8 mouse cellular contexts compared by ENCODE assay signal in the genomic region with DNA sequence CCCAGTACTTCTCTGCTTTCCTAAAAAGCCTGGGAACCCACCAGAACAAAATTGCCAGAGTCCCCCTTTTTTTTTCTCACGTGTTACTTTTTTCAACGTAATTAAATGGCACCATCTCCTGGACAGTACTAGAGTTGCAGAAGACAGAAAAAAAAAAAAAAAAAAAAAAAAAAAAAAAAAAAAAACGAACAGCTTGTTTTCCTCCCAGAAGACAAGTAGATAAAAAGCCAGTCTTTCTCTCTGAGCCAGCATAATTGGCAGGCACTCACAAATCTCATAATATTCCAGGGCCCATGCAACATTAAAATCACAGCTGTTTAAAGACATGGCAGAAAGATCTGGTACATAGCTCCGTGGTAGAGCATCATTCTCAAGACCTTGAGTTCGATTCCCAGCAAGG.
A peak's percentile ranks its signal among the peaks of the same experiment; 100 is the strongest.
DNase-seq lines count a peak whose midpoint lies in the region; ATAC-seq lines count a peak whose summit lies in the region.

No protein-coding gene starts in this region.

- no peak overlapping the region for H3K4me3 ChIP-seq in hindbrain, embryonic 13.5 days
- no peak overlapping the region for H3K4me3 ChIP-seq in hindbrain, embryonic 10.5 days
- H3K4me3 ChIP-seq in kidney, embryonic 14.5 days (ENCODE audit: low read length), result no peak overlapping the region

- H3K27me3 ChIP-seq in hindbrain, embryonic 13.5 days, result 0 out of 2 replicates have a peak, but pooled peaks cover 4% of the 10 kb centered on the region
- 0 out of 2 replicates have a peak, but pooled peaks cover 8% of the 10 kb centered on the region for H3K27me3 ChIP-seq in hindbrain, embryonic 10.5 days (ENCODE audit: insufficient read depth, poor library complexity, severe bottlenecking)
- H3K27me3 ChIP-seq in kidney, embryonic 14.5 days (ENCODE audit: control insufficient read depth, insufficient read depth, low read length), result no peaks in the 10 kb centered on the region

- H3K4me1 ChIP-seq in hindbrain, embryonic 13.5 days (replicated peaks), result no peaks in the 10 kb centered on the region
- peaks cover 1% of the 10 kb centered on the region; the same call in 1 of the 2 replicates for H3K4me1 ChIP-seq in hindbrain, embryonic 10.5 days (replicated peaks)
- H3K4me1 ChIP-seq in kidney, embryonic 14.5 days (ENCODE audit: control insufficient read depth, insufficient read depth, low read length), result no peaks in the 10 kb centered on the region

- no peaks in the 10 kb centered on the region for H3K9me3 ChIP-seq in hindbrain, embryonic 13.5 days
- no peaks in the 10 kb centered on the region for H3K9me3 ChIP-seq in hindbrain, embryonic 10.5 days
- H3K9me3 ChIP-seq in kidney, embryonic 14.5 days (ENCODE audit: control insufficient read depth, low read length), result no peaks in the 10 kb centered on the region

- ATAC-seq in hindbrain, embryonic 13.5 days (ENCODE audit: low FRiP score), result 0 out of 2 replicates have a peak, but pooled peaks have one; percentile 14
- ATAC-seq in kidney, embryonic 14.5 days (ENCODE audit: low FRiP score, low TSS enrichment), result no peak; the same call in 1 of the 2 replicates

- DNase-seq in hindbrain, embryonic 10.5 days (ENCODE audit: low spot score), result no peak
- peak; percentile 17 for DNase-seq in thymus, postnatal 0 days (ENCODE audit: low spot score)
- DNase-seq in thymus, postnatal 14 days, result no peak
- peak; percentile 49 to 59 for DNase-seq in heart, adult 9 months (ENCODE audit: low spot score in 2 of 2)
- no peak for DNase-seq in spleen, postnatal 14 days (ENCODE audit: low spot score in 2 of 2)
- no peak for DNase-seq in adrenal gland, postnatal 25 days

- H3K4me2 ChIP-seq in hindbrain, embryonic 13.5 days, result no peak overlapping the region
- no peak overlapping the region for H3K4me2 ChIP-seq in kidney, embryonic 14.5 days (replicated peaks; ENCODE audit: low read depth, low read length)

- no peak overlapping the region for H3K9ac ChIP-seq in hindbrain, embryonic 13.5 days
- no peak overlapping the region for H3K9ac ChIP-seq in kidney, embryonic 14.5 days (ENCODE audit: low read depth, low read length)

- WGBS in hindbrain, embryonic 13.5 days, result 34% methylated on average over 5 of the region's 5 CpGs
- WGBS in hindbrain, embryonic 10.5 days, result 36% methylated on average over 5 of the region's 5 CpGs
- 29% methylated on average over 5 of the region's 5 CpGs for WGBS in kidney, embryonic 14.5 days

- no peaks in the 10 kb centered on the region for H3K36me3 ChIP-seq in hindbrain, embryonic 13.5 days
- H3K36me3 ChIP-seq in hindbrain, embryonic 10.5 days, result no peaks in the 10 kb centered on the region
- H3K36me3 ChIP-seq in kidney, embryonic 14.5 days (ENCODE audit: control insufficient read depth, insufficient read depth, low read length), result no peaks in the 10 kb centered on the region

- H3K27ac ChIP-seq in hindbrain, embryonic 13.5 days, result no peak overlapping the region
- H3K27ac ChIP-seq in hindbrain, embryonic 10.5 days, result no peak overlapping the region
- no peak overlapping the region for H3K27ac ChIP-seq in kidney, embryonic 14.5 days (ENCODE audit: low read depth, low read length)

Comparison
In these comparisons a context has a peak if more than half of its experiments do, and no peak if none do; other contexts are left out.
1. DNase-seq: peak in thymus, postnatal 0 days (single experiment) and heart, adult 9 months (2 of 2); none in hindbrain, embryonic 10.5 days (single experiment), thymus, postnatal 14 days (single experiment), spleen, postnatal 14 days (0 of 2) and adrenal gland, postnatal 25 days (single experiment).